Mouse (Mus musculus) intestine, embryonic 16.5 days (tissue): ENCODE results near the gene Pitpnc1. TPM values are rescaled to one million over a fixed set of nuclear protein-coding genes. Genes with fewer than 3 reads are reported as not detected.

Source experiments
- ATAC-seq: fragments of 200-750 bp; cut with Nextera tagmentation; 2 replicates; pipeline ENCODE4 v1.8.0; 2017; ENCODE audit warnings: moderate TSS enrichment, moderate library complexity
- H3K27ac ChIP-seq: fragments of 300-500 bp; sonication (generic); 2 replicates; pipeline ENCODE4 v1.5.1; 2014; ENCODE audit warnings: mild to moderate bottlenecking, low read length
- H3K27me3 ChIP-seq: fragments of 300-500 bp; sonication (generic); replicated peaks from 2 replicates; pipeline ENCODE4 v1.6.1; 2014; ENCODE audit warnings: low read length, control low read depth, mixed read lengths; ENCODE audit not compliant: control insufficient read depth, insufficient read depth
- H3K36me3 ChIP-seq: fragments of 300-500 bp; sonication (generic); 2 replicates; pipeline ENCODE4 v1.6.1; 2014; ENCODE audit warnings: low read length, control low read depth; ENCODE audit not compliant: control insufficient read depth, insufficient read depth
- H3K4me1 ChIP-seq: fragments of 300-500 bp; sonication (generic); 2 replicates; pipeline ENCODE4 v1.6.1; 2014; ENCODE audit warnings: low read length, control low read depth, mixed read lengths; ENCODE audit not compliant: control insufficient read depth, insufficient read depth
- H3K4me2 ChIP-seq: fragments of 300-500 bp; sonication (generic); 2 replicates; pipeline ENCODE4 v1.6.1; 2014; ENCODE audit warnings: low read depth, low read length, control low read depth
- H3K4me3 ChIP-seq: fragments of 300-500 bp; sonication (generic); 2 replicates; pipeline ENCODE4 v1.5.1; 2014; ENCODE audit warnings: mild to moderate bottlenecking, low read length
- H3K9ac ChIP-seq: fragments of 300-500 bp; sonication (generic); 2 replicates; pipeline ENCODE4 v1.6.1; 2014; ENCODE audit warnings: low read depth, low read length
- H3K9me3 ChIP-seq: fragments of 300-500 bp; sonication (generic); 2 replicates; pipeline ENCODE4 v1.6.1; 2016; ENCODE audit warnings: low read length, control low read depth; ENCODE audit not compliant: control insufficient read depth
- WGBS: fragments of 180-500 bp; shearing (Covaris S2); extraction: QIAGEN DNeasy Blood & Tissue Kit; methylation state at CpG from one replicate; pipeline ENCODE4 v1.1.7; 2014; 5-methylcytosine and 5-hydroxymethylcytosine counted together
- polyA plus RNA-seq: library from polyadenylated mRNA; unstranded; fragments of >200 nt; fragmentation: Nextera tagmentation; extraction: Ambion mirVana; gene quantifications from 2 replicates; pipeline ENCODE4 v1.2.1, GENCODE M21; 2015

Pitpnc1 gene
- polyA plus RNA-seq, 1 experiment from 2014 or later = 10.6 TPM

DNA sequence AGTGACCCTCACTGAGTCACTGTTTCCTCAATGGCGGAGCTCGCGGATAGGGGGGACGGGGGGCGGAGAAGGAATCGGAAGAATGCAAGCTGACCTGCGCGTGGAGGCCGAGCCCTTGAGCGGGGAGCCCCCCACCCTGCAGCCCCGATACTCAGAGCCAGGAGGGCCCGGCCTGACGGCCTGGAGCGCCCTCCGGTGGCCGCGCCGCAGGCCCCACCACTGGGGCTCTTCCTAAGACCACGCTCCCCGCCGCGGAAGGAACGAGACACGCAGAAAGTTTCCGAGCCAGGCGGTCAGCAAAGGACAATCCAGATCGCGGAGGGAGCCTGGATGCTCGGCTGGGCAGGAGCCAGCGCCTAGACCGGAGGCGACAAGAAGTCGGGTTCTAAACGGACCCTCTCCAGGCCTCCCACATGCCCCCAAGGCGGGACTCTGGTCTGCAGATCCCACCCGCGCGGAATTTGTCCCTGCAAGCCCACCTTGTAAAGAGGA is 1.4 kb downstream of the Pitpnc1 start:
- Histone ChIP-seq H3K4me2 (peak overlapping the region; percentile 66), H3K4me3 (peak overlapping the region; percentile 85), H3K27me3 (no peaks in the 10 kb centered on the region), H3K9ac (peak overlapping the region; percentile 80), H3K9me3 (no peaks in the 10 kb centered on the region), H3K36me3 (no peaks in the 10 kb centered on the region), H3K27ac (peak overlapping the region; percentile 90), H3K4me1 (peaks cover 20% of the 10 kb centered on the region)
- under 1% methylated on average over 38 of the region's 38 CpGs for WGBS
- peak; percentile 79 for ATAC-seq

DNA sequence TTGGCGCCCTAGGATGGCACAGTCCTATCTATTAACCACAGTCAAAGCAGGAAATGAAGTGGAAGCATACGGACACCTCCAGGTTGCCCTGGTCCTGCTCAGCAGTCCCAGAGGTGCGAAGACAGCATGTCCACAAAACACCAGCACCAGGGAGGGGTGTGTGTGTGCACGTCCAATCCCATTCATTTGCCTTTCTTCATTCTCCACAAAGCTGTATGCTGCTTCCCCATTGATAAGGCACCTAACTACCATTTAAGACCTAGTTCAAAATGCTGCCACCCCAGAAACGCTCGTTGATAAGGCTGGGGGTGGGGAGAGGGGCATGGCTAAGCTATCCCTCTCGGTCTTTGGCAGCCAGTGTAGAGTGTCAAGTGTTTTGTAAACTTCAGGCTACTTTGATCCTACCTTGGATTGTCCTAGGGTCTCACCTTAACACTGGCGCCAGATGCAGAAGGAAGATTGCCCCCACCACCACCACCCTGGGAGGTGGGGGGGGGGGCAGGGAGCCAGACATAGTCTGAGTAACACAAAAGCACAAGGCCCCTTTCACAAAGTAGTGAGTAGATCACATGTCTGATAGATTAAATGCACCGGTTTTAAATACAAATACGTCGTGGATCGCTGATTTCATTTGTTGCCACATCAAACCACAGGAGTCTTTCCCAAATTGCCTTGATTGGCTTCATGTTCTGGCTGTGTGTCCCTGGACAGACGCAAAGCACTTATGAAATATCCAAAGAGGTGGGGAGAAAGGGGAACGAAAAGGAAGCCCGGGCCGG is 2.1 kb downstream of the Pitpnc1 start:
- H3K36me3 ChIP-seq = no peaks in the 10 kb centered on the region
- no peak for ATAC-seq
- H3K9me3 ChIP-seq = no peaks in the 10 kb centered on the region
- H3K27me3 ChIP-seq = no peaks in the 10 kb centered on the region
- peaks cover 20% of the 10 kb centered on the region for H3K4me1 ChIP-seq
- peak overlapping the region; percentile 66 for H3K4me2 ChIP-seq
- 23% methylated on average over 16 of the region's 16 CpGs for WGBS
- peak overlapping the region; percentile 90 for H3K27ac ChIP-seq
- H3K4me3 ChIP-seq = peak overlapping the region; percentile 85
- H3K9ac ChIP-seq = peak overlapping the region; percentile 80

DNA sequence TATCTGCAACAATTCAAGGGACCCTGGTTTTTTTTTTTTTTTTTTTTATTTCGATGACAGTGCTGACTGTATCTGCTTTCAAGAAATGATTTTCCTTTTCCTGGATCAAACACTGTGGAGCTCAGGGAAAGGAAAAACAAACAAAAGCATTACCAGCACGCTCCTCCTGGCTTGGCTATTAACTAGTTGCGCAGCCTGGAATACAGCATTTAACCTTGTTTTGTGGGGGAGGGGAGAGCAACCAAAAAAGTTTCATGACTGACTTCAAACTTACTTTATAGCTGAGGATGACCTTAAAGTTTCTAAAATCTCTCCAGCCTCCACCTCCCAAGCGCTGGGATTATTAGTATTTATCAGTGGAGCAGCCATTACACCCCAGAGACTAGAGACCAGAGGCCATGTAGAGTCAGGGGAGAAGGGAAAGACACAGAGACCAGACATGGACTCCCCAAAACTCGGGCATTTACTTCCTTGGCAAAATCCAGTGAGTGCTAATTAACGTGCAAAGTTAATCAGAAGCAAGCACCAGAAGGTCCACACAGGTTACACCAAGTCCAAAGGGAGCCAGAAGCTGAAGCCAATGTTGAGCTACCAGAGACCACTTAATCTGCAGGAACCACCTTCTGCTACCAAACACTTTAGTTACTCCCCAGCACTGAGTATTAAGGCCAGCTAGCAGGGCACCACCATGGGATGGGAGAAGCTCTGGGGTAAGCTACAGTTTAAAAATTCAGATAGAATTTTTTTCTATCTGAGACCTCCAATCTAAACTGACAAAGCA is 3.7 kb downstream of the Pitpnc1 start:
- ATAC-seq = no peak
- Histone ChIP-seq H3K4me2 (no peak overlapping the region), H3K27ac (no peak overlapping the region), H3K9me3 (no peaks in the 10 kb centered on the region), H3K4me1 (peaks cover 15% of the 10 kb centered on the region), H3K4me3 (no peak overlapping the region), H3K36me3 (no peaks in the 10 kb centered on the region), H3K27me3 (no peaks in the 10 kb centered on the region), H3K9ac (no peak overlapping the region)
- WGBS = 58% methylated on average over 6 of the region's 6 CpGs

DNA sequence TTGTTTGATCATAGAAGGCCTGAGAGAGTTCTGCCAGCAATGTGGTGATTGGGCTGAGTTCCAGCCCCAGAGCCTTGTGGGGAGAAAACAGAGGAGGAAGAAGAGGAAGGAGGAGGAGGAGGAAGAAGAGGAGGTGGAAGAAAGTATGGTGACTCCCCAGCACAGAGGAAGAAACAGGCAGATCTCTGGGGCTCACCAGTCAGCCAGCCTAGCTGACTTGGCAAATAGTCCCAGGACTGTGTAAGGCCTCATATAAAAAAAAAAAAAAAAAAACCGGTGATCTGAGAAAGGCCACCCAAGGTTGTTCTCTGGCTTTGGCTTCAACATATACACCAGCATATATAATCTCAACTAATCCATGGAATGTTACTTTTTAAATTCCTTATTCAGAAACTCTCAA is 4.5 kb downstream of the Pitpnc1 start:
- Histone ChIP-seq H3K9me3 (no peaks in the 10 kb centered on the region), H3K27ac (no peak overlapping the region), H3K4me2 (no peak overlapping the region), H3K27me3 (no peaks in the 10 kb centered on the region), H3K4me1 (peaks cover 12% of the 10 kb centered on the region), H3K36me3 (no peaks in the 10 kb centered on the region), H3K9ac (no peak overlapping the region), H3K4me3 (no peak overlapping the region)
- no peak for ATAC-seq
- WGBS = 18% methylated on average over 1 of the region's 1 CpGs

DNA sequence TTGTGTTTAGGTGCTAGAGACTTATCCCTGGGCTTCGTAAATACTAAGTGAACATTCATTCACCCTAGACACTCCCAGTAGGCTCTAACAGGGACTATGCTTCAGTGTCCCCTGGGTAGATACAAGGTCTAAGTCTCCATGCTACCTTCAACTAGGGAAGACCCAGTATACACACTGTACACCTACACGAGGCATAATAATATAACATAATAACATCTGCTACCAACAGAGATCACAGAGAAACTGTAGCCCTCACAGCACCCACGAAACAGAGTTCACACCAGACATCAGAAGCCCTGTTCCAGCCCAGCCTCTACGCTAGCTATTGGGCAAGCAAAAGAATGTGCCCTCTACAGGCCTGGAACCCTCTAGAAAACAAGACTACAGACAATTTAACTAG is 5.5 kb downstream of the Pitpnc1 start:
- Histone ChIP-seq H3K4me2 (no peak overlapping the region), H3K4me1 (peaks cover 12% of the 10 kb centered on the region), H3K27ac (no peak overlapping the region), H3K9me3 (no peaks in the 10 kb centered on the region), H3K36me3 (no peaks in the 10 kb centered on the region), H3K9ac (no peak overlapping the region), H3K4me3 (no peak overlapping the region), H3K27me3 (no peaks in the 10 kb centered on the region)
- WGBS = 91% methylated on average over 4 of the region's 4 CpGs
- ATAC-seq = no peak

DNA sequence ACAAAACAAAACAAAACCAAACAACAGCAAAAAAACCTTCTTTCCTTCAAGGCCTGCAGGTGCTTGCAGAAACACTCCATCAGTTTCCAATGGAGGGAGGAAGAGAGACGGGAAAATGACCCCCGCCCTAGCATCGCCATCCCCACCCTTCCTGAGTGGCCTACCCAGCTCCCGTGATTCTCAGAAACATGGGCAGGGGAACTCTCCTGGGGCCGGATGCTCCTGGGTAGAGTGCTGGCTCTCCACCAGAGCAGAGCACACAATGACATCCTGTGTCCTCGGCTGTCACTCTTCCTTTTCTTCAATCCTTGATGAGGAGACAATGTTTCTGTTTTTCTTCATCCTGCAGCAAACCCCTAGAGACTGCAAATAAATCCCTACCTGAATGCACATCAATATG is 6.4 kb downstream of the Pitpnc1 start:
- no peak for ATAC-seq

DNA sequence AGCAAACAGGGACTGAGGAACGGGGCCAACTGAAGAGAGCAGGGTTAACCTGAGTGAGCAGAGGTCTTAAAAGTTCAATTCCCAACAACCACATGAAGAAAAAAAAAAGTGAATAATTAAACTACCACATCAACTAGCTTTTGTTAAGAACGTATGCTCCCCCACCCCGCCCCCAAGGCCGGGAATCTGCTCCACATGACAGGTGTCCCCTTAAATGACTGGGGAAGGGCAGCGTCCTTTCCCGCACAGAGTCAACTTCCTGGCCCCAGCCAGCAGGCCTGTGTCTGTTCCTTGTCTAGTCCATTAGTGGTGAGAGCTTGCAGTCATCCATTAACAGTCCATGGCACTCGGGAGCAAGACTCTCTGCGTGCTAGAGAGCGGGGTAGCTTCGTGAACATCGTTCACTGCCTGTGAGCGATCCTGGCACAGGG is 7.2 kb downstream of the Pitpnc1 start:
- no peaks in the 10 kb centered on the region for H3K27me3 ChIP-seq
- no peak overlapping the region for H3K4me3 ChIP-seq
- H3K9me3 ChIP-seq = no peaks in the 10 kb centered on the region
- 61% methylated on average over 12 of the region's 12 CpGs for WGBS
- no peak overlapping the region for H3K27ac ChIP-seq
- no peaks in the 10 kb centered on the region for H3K36me3 ChIP-seq
- H3K4me2 ChIP-seq = no peak overlapping the region
- no peak for ATAC-seq
- no peak overlapping the region for H3K9ac ChIP-seq
- peaks cover 7% of the 10 kb centered on the region for H3K4me1 ChIP-seq

More for the DNA sequence above, 6.4 kb downstream of the Pitpnc1 start:
- Histone ChIP-seq H3K4me3 (no peak overlapping the region), H3K36me3 (no peaks in the 10 kb centered on the region), H3K4me1 (peaks cover 12% of the 10 kb centered on the region), H3K4me2 (no peak overlapping the region), H3K27ac (no peak overlapping the region), H3K9me3 (no peaks in the 10 kb centered on the region), H3K9ac (no peak overlapping the region), H3K27me3 (no peaks in the 10 kb centered on the region)
- WGBS = 71% methylated on average over 6 of the region's 6 CpGs

DNA sequence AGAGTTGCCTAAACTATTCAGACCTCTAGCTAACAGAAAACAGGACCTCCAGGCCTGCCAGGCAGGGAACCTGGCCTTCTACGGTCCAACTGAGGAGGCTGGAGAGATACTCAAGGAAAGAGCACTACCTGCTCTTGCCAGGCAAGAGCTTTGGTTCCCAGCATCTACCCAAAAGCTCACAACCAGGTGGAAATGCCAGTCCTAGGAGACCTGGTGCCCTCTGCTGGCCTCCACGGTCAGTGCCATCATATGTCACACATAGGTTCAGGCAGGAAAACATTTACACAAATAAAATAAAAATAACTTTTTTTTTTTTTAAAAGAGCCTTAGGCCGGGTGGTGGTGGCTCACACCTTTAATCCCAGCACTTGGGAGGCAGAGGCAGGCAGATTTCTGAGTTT is 8.0 kb downstream of the Pitpnc1 start:
- Histone ChIP-seq H3K36me3 (no peaks in the 10 kb centered on the region), H3K4me2 (no peak overlapping the region), H3K4me1 (0 out of 2 replicates have a peak, but pooled peaks cover 3% of the 10 kb centered on the region), H3K4me3 (no peak overlapping the region), H3K9ac (no peak overlapping the region), H3K9me3 (no peaks in the 10 kb centered on the region), H3K27ac (no peak overlapping the region), H3K27me3 (no peaks in the 10 kb centered on the region)
- no peak for ATAC-seq
- 89% methylated on average over 3 of the region's 3 CpGs for WGBS

DNA sequence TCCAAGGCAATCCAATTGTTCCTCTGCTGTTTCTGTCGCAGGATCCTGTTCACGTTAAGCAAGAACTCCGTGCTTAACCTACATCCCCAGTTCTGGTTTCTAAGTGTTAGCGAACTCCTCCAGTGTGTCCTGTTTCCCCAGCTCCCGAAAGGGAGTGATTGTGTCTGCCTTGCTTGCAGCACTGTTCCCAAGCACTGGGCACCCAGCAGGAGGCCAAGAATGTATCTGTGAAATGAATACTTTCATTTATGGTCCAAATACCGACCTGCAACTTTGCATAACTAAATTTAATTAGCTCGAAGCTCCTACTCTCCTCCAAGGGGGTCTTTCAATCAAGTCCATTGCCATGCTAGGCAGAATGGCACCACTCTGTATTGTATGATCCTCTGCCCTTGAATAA is 10.7 kb downstream of the Pitpnc1 start:
- no peak overlapping the region for H3K27ac ChIP-seq
- H3K36me3 ChIP-seq = no peaks in the 10 kb centered on the region
- WGBS = 86% methylated on average over 7 of the region's 7 CpGs
- H3K4me1 ChIP-seq = peaks cover 6% of the 10 kb centered on the region
- ATAC-seq = no peak
- H3K9me3 ChIP-seq = no peaks in the 10 kb centered on the region
- no peak overlapping the region for H3K4me3 ChIP-seq
- no peak overlapping the region for H3K9ac ChIP-seq
- no peaks in the 10 kb centered on the region for H3K27me3 ChIP-seq
- no peak overlapping the region for H3K4me2 ChIP-seq
